Mouse (Mus musculus): ENCODE results near the gene Vmn1r16. TPM values are rescaled to one million over a fixed set of nuclear protein-coding genes. Genes with fewer than 3 reads are reported as not detected.
A peak's percentile ranks its signal among the peaks of the same experiment; 100 is the strongest.
"Not testable (repeated sequence)": the region's sequence is repeated elsewhere in the genome, so short reads cannot be mapped to it uniquely, and the experiment has no call there.

Gene Vmn1r16
- not detected in 2 replicates for polyA plus RNA-seq (2014; fragmentation: Nextera tagmentation; extraction: Ambion mirVana)

- H3K9ac ChIP-seq (replicated peaks; ENCODE audit: low read length): no peak within 1 kb of the TSS
- DNase-seq (ENCODE audit: low spot score): no peak
Measured at GRCm38 (mm10) chr6:57329394-57329793, at the start of gene Vmn1r16. Gene Vmn1r16, minus strand, starts transcription at chr6:57329494.

GRCm38 (mm10) chr6:57367496-57367895 is 38.2 kb upstream of the Vmn1r16 start:
- 75% methylated on average over 1 of the region's 1 CpGs for WGBS
- no peaks in the 10 kb centered on the region for H3K9me3 ChIP-seq (replicated peaks; ENCODE audit: control insufficient read depth, low read length)
- H3K27me3 ChIP-seq (ENCODE audit: control insufficient read depth, insufficient read depth, low read length): no peaks in the 10 kb centered on the region
- no peak overlapping the region for H3K9ac ChIP-seq (replicated peaks; ENCODE audit: low read length)
- ATAC-seq (replicated peaks; ENCODE audit: insufficient number of reproducible peaks, low FRiP score, low TSS enrichment, low read depth) (no peak), DNase-seq (ENCODE audit: low spot score) (no peak)
- no peak overlapping the region for H3K4me3 ChIP-seq (ENCODE audit: low read depth, low read length)
- H3K36me3 ChIP-seq (replicated peaks; ENCODE audit: control insufficient read depth, insufficient read depth, low read depth, low read length): no peaks in the 10 kb centered on the region
- H3K27ac ChIP-seq (replicated peaks; ENCODE audit: low read depth, low read length): no peak overlapping the region
- H3K4me2 ChIP-seq (ENCODE audit: low read depth, low read length): no peak overlapping the region
- no peaks in the 10 kb centered on the region for H3K4me1 ChIP-seq (ENCODE audit: control insufficient read depth, insufficient read depth, low read length)

More at GRCm38 (mm10) chr6:57329394-57329793, at the start of gene Vmn1r16:
- Histone ChIP-seq H3K4me3 (ENCODE audit: low read depth, low read length) (no peak within 1 kb of the TSS), H3K4me2 (ENCODE audit: low read depth, low read length) (no peak within 1 kb of the TSS), H3K9me3 (replicated peaks; ENCODE audit: control insufficient read depth, low read length) (no peaks in the 10 kb centered on the region), H3K27me3 (ENCODE audit: control insufficient read depth, insufficient read depth, low read length) (no peaks in the 10 kb centered on the region), H3K36me3 (replicated peaks; ENCODE audit: control insufficient read depth, insufficient read depth, low read depth, low read length) (no peaks in the 10 kb centered on the region), H3K27ac (replicated peaks; ENCODE audit: low read depth, low read length) (no peak within 1 kb of the TSS), H3K4me1 (ENCODE audit: control insufficient read depth, insufficient read depth, low read length) (no peaks in the 10 kb centered on the region)
- no peak for ATAC-seq (replicated peaks; ENCODE audit: insufficient number of reproducible peaks, low FRiP score, low TSS enrichment, low read depth)
- 81% methylated on average over 3 of the region's 3 CpGs for WGBS

- not testable (repeated sequence) for H3K4me1 ChIP-seq (ENCODE audit: control insufficient read depth, insufficient read depth, low read length); H3K27me3 ChIP-seq (ENCODE audit: control insufficient read depth, insufficient read depth, low read length); H3K4me3 ChIP-seq (ENCODE audit: low read depth, low read length); DNase-seq (ENCODE audit: low spot score); H3K27ac ChIP-seq (replicated peaks; ENCODE audit: low read depth, low read length); ATAC-seq (replicated peaks; ENCODE audit: insufficient number of reproducible peaks, low FRiP score, low TSS enrichment, low read depth); H3K9ac ChIP-seq (replicated peaks; ENCODE audit: low read length); H3K36me3 ChIP-seq (replicated peaks; ENCODE audit: control insufficient read depth, insufficient read depth, low read depth, low read length); H3K9me3 ChIP-seq (replicated peaks; ENCODE audit: control insufficient read depth, low read length); H3K4me2 ChIP-seq (ENCODE audit: low read depth, low read length)
- 96% methylated on average over 1 of the region's 1 CpGs for WGBS
Measured at GRCm38 (mm10) chr6:57365866-57366265, 36.6 kb upstream of the Vmn1r16 start.

- DNase-seq (ENCODE audit: low spot score) (no peak), ATAC-seq (replicated peaks; ENCODE audit: insufficient number of reproducible peaks, low FRiP score, low TSS enrichment, low read depth) (no peak)
- Histone ChIP-seq H3K27me3 (ENCODE audit: control insufficient read depth, insufficient read depth, low read length) (no peaks in the 10 kb centered on the region), H3K9ac (replicated peaks; ENCODE audit: low read length) (no peak within 1 kb of the TSS), H3K36me3 (replicated peaks; ENCODE audit: control insufficient read depth, insufficient read depth, low read depth, low read length) (no peaks in the 10 kb centered on the region), H3K4me1 (ENCODE audit: control insufficient read depth, insufficient read depth, low read length) (no peaks in the 10 kb centered on the region), H3K27ac (replicated peaks; ENCODE audit: low read depth, low read length) (no peak within 1 kb of the TSS), H3K4me2 (ENCODE audit: low read depth, low read length) (no peak within 1 kb of the TSS), H3K9me3 (replicated peaks; ENCODE audit: control insufficient read depth, low read length) (no peaks in the 10 kb centered on the region), H3K4me3 (ENCODE audit: low read depth, low read length) (no peak within 1 kb of the TSS)
- WGBS: 89% methylated on average over 1 of the region's 1 CpGs
Measured at GRCm38 (mm10) chr6:57363627-57364026, 34.3 kb upstream of the Vmn1r16 start, which contains the start of gene Vmn1r17. Gene Vmn1r17, minus strand, starts transcription at chr6:57363727.

- 79% methylated on average over 2 of the region's 2 CpGs for WGBS
- Histone ChIP-seq H3K27ac (replicated peaks; ENCODE audit: low read depth, low read length) (no peak overlapping the region), H3K36me3 (replicated peaks; ENCODE audit: control insufficient read depth, insufficient read depth, low read depth, low read length) (no peaks in the 10 kb centered on the region), H3K9me3 (replicated peaks; ENCODE audit: control insufficient read depth, low read length) (no peaks in the 10 kb centered on the region), H3K4me3 (ENCODE audit: low read depth, low read length) (no peak overlapping the region), H3K4me1 (ENCODE audit: control insufficient read depth, insufficient read depth, low read length) (no peaks in the 10 kb centered on the region), H3K27me3 (ENCODE audit: control insufficient read depth, insufficient read depth, low read length) (no peaks in the 10 kb centered on the region), H3K4me2 (ENCODE audit: low read depth, low read length) (no peak overlapping the region), H3K9ac (replicated peaks; ENCODE audit: low read length) (no peak overlapping the region)
- DNase-seq (ENCODE audit: low spot score) (no peak), ATAC-seq (replicated peaks; ENCODE audit: insufficient number of reproducible peaks, low FRiP score, low TSS enrichment, low read depth) (no peak)
Measured at GRCm38 (mm10) chr6:57356864-57357263, 27.6 kb upstream of the Vmn1r16 start.

- Histone ChIP-seq H3K27ac (replicated peaks; ENCODE audit: low read depth, low read length) (no peak overlapping the region), H3K4me2 (ENCODE audit: low read depth, low read length) (no peak overlapping the region), H3K4me3 (ENCODE audit: low read depth, low read length) (no peak overlapping the region), H3K4me1 (ENCODE audit: control insufficient read depth, insufficient read depth, low read length) (no peaks in the 10 kb centered on the region), H3K36me3 (replicated peaks; ENCODE audit: control insufficient read depth, insufficient read depth, low read depth, low read length) (no peaks in the 10 kb centered on the region), H3K9me3 (replicated peaks; ENCODE audit: control insufficient read depth, low read length) (no peaks in the 10 kb centered on the region), H3K27me3 (ENCODE audit: control insufficient read depth, insufficient read depth, low read length) (no peaks in the 10 kb centered on the region), H3K9ac (replicated peaks; ENCODE audit: low read length) (no peak overlapping the region)
- DNase-seq (ENCODE audit: low spot score): no peak
- ATAC-seq (replicated peaks; ENCODE audit: insufficient number of reproducible peaks, low FRiP score, low TSS enrichment, low read depth): no peak
Measured at GRCm38 (mm10) chr6:57326176-57326575, 3.1 kb downstream of the Vmn1r16 start.

GRCm38 (mm10) chr6:57278952-57279351 is 50.3 kb downstream of the Vmn1r16 start:
- Histone ChIP-seq H3K27me3 (ENCODE audit: control insufficient read depth, insufficient read depth, low read length) (no peaks in the 10 kb centered on the region), H3K9me3 (replicated peaks; ENCODE audit: control insufficient read depth, low read length) (no peaks in the 10 kb centered on the region), H3K27ac (replicated peaks; ENCODE audit: low read depth, low read length) (no peak overlapping the region), H3K4me3 (ENCODE audit: low read depth, low read length) (no peak overlapping the region), H3K4me1 (ENCODE audit: control insufficient read depth, insufficient read depth, low read length) (no peaks in the 10 kb centered on the region), H3K36me3 (replicated peaks; ENCODE audit: control insufficient read depth, insufficient read depth, low read depth, low read length) (no peaks in the 10 kb centered on the region), H3K9ac (replicated peaks; ENCODE audit: low read length) (no peak overlapping the region), H3K4me2 (ENCODE audit: low read depth, low read length) (no peak overlapping the region)
- ATAC-seq (replicated peaks; ENCODE audit: insufficient number of reproducible peaks, low FRiP score, low TSS enrichment, low read depth) (no peak), DNase-seq (ENCODE audit: low spot score) (no peak)

- H3K27me3 ChIP-seq (ENCODE audit: control insufficient read depth, insufficient read depth, low read length): no peaks in the 10 kb centered on the region
- peak; percentile 1 for DNase-seq (ENCODE audit: low spot score)
- H3K4me2 ChIP-seq (ENCODE audit: low read depth, low read length): no peak overlapping the region
Measured at GRCm38 (mm10) chr6:57272517-57272916, 56.8 kb downstream of the Vmn1r16 start.

More at GRCm38 (mm10) chr6:57272517-57272916, 56.8 kb downstream of the Vmn1r16 start:
- Histone ChIP-seq H3K9me3 (replicated peaks; ENCODE audit: control insufficient read depth, low read length) (no peaks in the 10 kb centered on the region), H3K36me3 (replicated peaks; ENCODE audit: control insufficient read depth, insufficient read depth, low read depth, low read length) (no peaks in the 10 kb centered on the region), H3K4me3 (ENCODE audit: low read depth, low read length) (no peak overlapping the region), H3K27ac (replicated peaks; ENCODE audit: low read depth, low read length) (no peak overlapping the region), H3K4me1 (ENCODE audit: control insufficient read depth, insufficient read depth, low read length) (no peaks in the 10 kb centered on the region), H3K9ac (replicated peaks; ENCODE audit: low read length) (no peak overlapping the region)
- ATAC-seq (replicated peaks; ENCODE audit: insufficient number of reproducible peaks, low FRiP score, low TSS enrichment, low read depth): no peak

All from embryonic facial prominence, embryonic 11.5 days (tissue).